Mouse (Mus musculus): ENCODE measurements around the gene Cntd1. TPM values are rescaled to one million over a fixed set of nuclear protein-coding genes. Genes with fewer than 3 reads are reported as not detected.
A peak's percentile ranks its signal among the peaks of the same experiment; 100 is the strongest.

Gene Cntd1
- polyA plus RNA-seq, 1 experiment from 2014 or later = 1.5 TPM

GRCm38 (mm10) chr11:101245071-101245470 lies 33.7 kb upstream of the Cntd1 start:
- no peak overlapping the region for H3K4me3 ChIP-seq
- H3K9me3 ChIP-seq (replicated peaks) = no peaks in the 10 kb centered on the region
- H3K9ac ChIP-seq = no peak overlapping the region; the same call in 1 of the 2 replicates
- ATAC-seq (ENCODE audit: low FRiP score) = no peak
- no peak overlapping the region for H3K27ac ChIP-seq
- 0 out of 2 replicates have a peak overlapping the region, but pooled peaks have one; percentile 84 for H3K4me2 ChIP-seq (replicated peaks)
- WGBS = 40% methylated on average over 4 of the region's 4 CpGs
- peaks cover 37% of the 10 kb centered on the region for H3K27me3 ChIP-seq
- H3K36me3 ChIP-seq = no peaks in the 10 kb centered on the region
- H3K4me1 ChIP-seq = peaks cover 7% of the 10 kb centered on the region; the same call in 1 of the 2 replicates

- ATAC-seq (ENCODE audit: low FRiP score) = peak; percentile 69
- under 1% methylated on average over 63 of the region's 63 CpGs for WGBS
- H3K4me2 ChIP-seq (replicated peaks) = peak within 1 kb of the TSS; percentile 84
- H3K4me1 ChIP-seq = peaks cover 7% of the 10 kb centered on the region; the same call in 1 of the 2 replicates
- peak within 1 kb of the TSS; percentile 40; the same call in 1 of the 2 replicates for H3K27ac ChIP-seq
- peaks cover 37% of the 10 kb centered on the region for H3K27me3 ChIP-seq
- peak within 1 kb of the TSS; percentile 57 for H3K4me3 ChIP-seq
- no peaks in the 10 kb centered on the region for H3K9me3 ChIP-seq (replicated peaks)
- no peaks in the 10 kb centered on the region for H3K36me3 ChIP-seq
- peak within 1 kb of the TSS; percentile 77 for H3K9ac ChIP-seq
These were observed 32.7 kb upstream of the Cntd1 start, which contains the start of gene Ramp2 for GRCm38 (mm10) chr11:101245855-101246701. Ramp2 (plus strand) TSS chr11:101246028.

DNA sequence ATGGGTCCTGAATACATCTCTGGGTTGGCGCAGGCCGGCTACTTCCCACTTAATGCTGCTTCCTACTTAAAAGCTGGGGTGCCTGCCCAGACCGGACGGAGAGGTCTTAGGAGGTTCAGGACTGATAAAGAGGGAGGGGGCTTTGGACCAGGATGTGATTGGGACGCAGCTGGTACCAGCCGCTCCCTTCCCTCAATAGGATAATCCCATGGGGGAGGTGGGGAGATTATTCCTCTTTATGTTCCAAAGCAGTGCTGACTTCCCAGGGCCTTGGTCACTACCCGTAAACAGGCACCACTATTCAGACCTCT lies 32.2 kb upstream of the Cntd1 start:
- peaks cover 37% of the 10 kb centered on the region for H3K27me3 ChIP-seq
- no peaks in the 10 kb centered on the region for H3K36me3 ChIP-seq
- peak overlapping the region; percentile 40; the same call in 1 of the 2 replicates for H3K27ac ChIP-seq
- H3K4me3 ChIP-seq = peak overlapping the region; percentile 57
- H3K4me1 ChIP-seq = peaks cover 7% of the 10 kb centered on the region; the same call in 1 of the 2 replicates
- H3K9me3 ChIP-seq (replicated peaks) = no peaks in the 10 kb centered on the region
- WGBS = 5% methylated on average over 7 of the region's 7 CpGs
- H3K9ac ChIP-seq = peak overlapping the region; percentile 77
- ATAC-seq (ENCODE audit: low FRiP score) = no peak; the same call in 1 of the 2 replicates
- H3K4me2 ChIP-seq (replicated peaks) = peak overlapping the region; percentile 84

DNA sequence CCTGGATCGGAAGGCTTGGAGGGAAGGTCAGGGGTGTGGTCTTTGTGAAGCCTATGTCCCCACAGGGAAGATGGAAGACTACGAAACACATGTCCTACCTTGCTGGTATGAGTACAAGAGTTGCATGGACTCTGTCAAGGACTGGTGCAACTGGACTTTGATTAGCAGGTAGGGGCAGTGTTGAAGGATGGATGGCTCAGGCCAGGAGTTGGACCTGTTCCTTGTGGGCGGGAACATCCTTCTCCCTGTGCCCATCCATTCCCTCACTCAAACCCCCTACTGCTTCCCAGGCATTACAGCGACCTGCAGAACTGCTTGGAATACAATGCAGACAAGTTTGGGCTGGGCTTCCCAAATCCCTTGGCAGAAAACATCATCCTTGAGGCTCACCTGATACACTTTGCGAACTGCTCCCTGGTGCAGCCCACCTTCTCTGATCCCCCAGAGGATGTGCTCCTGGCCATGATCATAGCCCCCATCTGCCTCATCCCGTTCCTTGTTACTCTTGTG lies 31.2 kb upstream of the Cntd1 start:
- H3K27ac ChIP-seq = no peak overlapping the region
- H3K9me3 ChIP-seq (replicated peaks) = no peaks in the 10 kb centered on the region
- no peak overlapping the region for H3K9ac ChIP-seq
- H3K4me3 ChIP-seq = peak overlapping the region; percentile 57; the same call in 1 of the 2 replicates
- peaks cover 9% of the 10 kb centered on the region for H3K4me1 ChIP-seq
- no peaks in the 10 kb centered on the region for H3K36me3 ChIP-seq
- H3K27me3 ChIP-seq = peaks cover 37% of the 10 kb centered on the region
- ATAC-seq (ENCODE audit: low FRiP score) = no peak
- H3K4me2 ChIP-seq (replicated peaks) = peak overlapping the region; percentile 84
- 84% methylated on average over 6 of the region's 6 CpGs for WGBS

- no peaks in the 10 kb centered on the region for H3K36me3 ChIP-seq
- H3K27ac ChIP-seq = no peak overlapping the region
- H3K4me1 ChIP-seq = peaks cover 15% of the 10 kb centered on the region
- H3K27me3 ChIP-seq = peaks cover 37% of the 10 kb centered on the region
- no peak for ATAC-seq (ENCODE audit: low FRiP score)
- no peaks in the 10 kb centered on the region for H3K9me3 ChIP-seq (replicated peaks)
- H3K4me2 ChIP-seq (replicated peaks) = 0 out of 2 replicates have a peak overlapping the region, but pooled peaks have one; percentile 6
- H3K4me3 ChIP-seq = no peak overlapping the region
- no peak overlapping the region for H3K9ac ChIP-seq
- 31% methylated on average over 14 of the region's 14 CpGs for WGBS
These were observed 30.4 kb upstream of the Cntd1 start for GRCm38 (mm10) chr11:101248258-101248994.

GRCm38 (mm10) chr11:101251031-101251430 lies 27.8 kb upstream of the Cntd1 start:
- Histone ChIP-seq H3K9me3 (replicated peaks) (no peaks in the 10 kb centered on the region), H3K4me1 (peaks cover 23% of the 10 kb centered on the region), H3K36me3 (0 out of 2 replicates have a peak, but pooled peaks cover 3% of the 10 kb centered on the region), H3K9ac (no peak overlapping the region), H3K4me3 (no peak overlapping the region), H3K27me3 (peaks cover 18% of the 10 kb centered on the region), H3K4me2 (replicated peaks) (no peak overlapping the region), H3K27ac (no peak overlapping the region)
- no peak for ATAC-seq (ENCODE audit: low FRiP score)
- WGBS = 83% methylated on average over 2 of the region's 2 CpGs

DNA sequence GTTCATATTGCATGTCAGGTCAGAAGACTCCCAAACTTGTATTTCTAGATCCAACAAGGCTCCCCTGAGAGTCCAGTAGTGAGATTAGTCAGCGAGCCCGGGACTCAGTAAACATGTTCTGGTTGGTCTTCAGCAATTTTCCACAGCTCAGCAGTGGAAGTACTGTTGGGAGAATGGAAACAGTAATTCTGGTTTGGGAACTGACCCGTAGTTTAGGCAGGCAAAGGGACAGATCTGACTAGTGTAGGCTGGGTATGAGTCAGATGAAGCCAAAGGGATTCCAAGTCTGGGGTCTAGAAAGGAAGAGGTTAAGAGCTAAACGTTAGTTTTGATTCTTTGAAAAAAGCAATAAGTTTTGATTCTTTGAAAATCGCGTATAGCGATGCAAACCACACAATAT lies 25.9 kb upstream of the Cntd1 start:
- 13% methylated on average over 7 of the region's 7 CpGs for WGBS
- H3K4me1 ChIP-seq = peaks cover 16% of the 10 kb centered on the region
- no peak for ATAC-seq (ENCODE audit: low FRiP score)
- H3K27ac ChIP-seq = peak overlapping the region; percentile 86; the same call in 1 of the 2 replicates
- H3K9me3 ChIP-seq (replicated peaks) = no peaks in the 10 kb centered on the region
- peak overlapping the region; percentile 79 for H3K4me3 ChIP-seq
- peak overlapping the region; percentile 86 for H3K9ac ChIP-seq
- H3K36me3 ChIP-seq = 0 out of 2 replicates have a peak, but pooled peaks cover 10% of the 10 kb centered on the region
- peaks cover 1% of the 10 kb centered on the region for H3K27me3 ChIP-seq
- H3K4me2 ChIP-seq (replicated peaks) = peak overlapping the region; percentile 94

DNA sequence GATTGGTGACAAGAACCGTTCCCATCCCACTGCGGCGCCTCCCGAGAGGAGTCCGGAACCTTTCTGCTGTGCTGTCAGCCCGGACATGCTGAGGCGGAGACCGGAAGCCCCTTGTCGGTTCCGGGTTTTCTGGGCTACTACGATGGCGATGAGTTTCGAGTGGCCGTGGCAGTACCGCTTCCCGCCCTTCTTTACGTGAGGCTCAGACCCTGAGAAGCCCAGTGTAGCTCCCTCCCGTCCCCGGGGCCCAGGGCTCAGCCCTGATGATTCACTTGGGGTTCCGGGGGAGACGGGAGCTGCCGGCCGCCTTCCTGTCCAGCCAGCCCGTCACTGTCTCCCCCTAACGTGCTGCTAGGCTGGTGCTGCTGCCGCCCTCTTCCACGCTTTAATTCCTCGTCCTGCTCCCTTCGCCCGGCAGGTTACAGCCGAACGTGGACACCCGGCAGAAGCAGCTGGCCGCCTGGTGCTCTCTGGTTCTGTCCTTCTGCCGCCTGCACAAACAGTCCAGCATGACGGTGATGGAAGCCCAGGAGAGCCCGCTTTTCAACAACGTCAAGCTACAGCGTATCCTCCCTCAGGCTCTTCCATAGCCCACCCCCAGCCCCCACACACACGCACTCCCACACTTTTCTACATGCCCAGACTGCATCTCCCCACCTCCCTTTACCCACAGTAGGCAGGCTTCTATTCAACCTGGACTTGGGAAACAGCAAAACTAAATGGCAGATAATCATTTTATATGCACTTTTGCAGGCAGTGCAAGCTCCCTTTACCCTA lies 25.0 kb upstream of the Cntd1 start, which contains the start of gene Vps25:
TSS of gene Vps25 (plus strand) at position 95 of the 777 bp plus-strand sequence.
- WGBS = under 1% methylated on average over 40 of the region's 40 CpGs
- Histone ChIP-seq H3K36me3 (peaks cover 15% of the 10 kb centered on the region; the same call in 1 of the 2 replicates), H3K4me2 (replicated peaks) (peak within 1 kb of the TSS; percentile 94), H3K9ac (peak within 1 kb of the TSS; percentile 86), H3K27ac (peak within 1 kb of the TSS; percentile 86), H3K27me3 (no peaks in the 10 kb centered on the region), H3K4me3 (peak within 1 kb of the TSS; percentile 79), H3K9me3 (replicated peaks) (no peaks in the 10 kb centered on the region), H3K4me1 (peaks cover 18% of the 10 kb centered on the region)
- peak; percentile 82 for ATAC-seq (ENCODE audit: low FRiP score)

- peaks cover 9% of the 10 kb centered on the region; the same call in 1 of the 2 replicates for H3K27me3 ChIP-seq
- no peak overlapping the region for H3K27ac ChIP-seq
- no peak overlapping the region for H3K4me2 ChIP-seq (replicated peaks)
- 88% methylated on average over 13 of the region's 13 CpGs for WGBS
- no peak overlapping the region for H3K9ac ChIP-seq
- peaks cover 41% of the 10 kb centered on the region for H3K4me1 ChIP-seq
- no peak overlapping the region for H3K4me3 ChIP-seq
- no peak for ATAC-seq (ENCODE audit: low FRiP score)
- H3K9me3 ChIP-seq (replicated peaks) = no peaks in the 10 kb centered on the region
- peaks cover 17% of the 10 kb centered on the region; the same call in 1 of the 2 replicates for H3K36me3 ChIP-seq
These were observed 22.7 kb upstream of the Cntd1 start for GRCm38 (mm10) chr11:101255826-101256775.

GRCm38 (mm10) chr11:101259261-101259712 lies 19.5 kb upstream of the Cntd1 start:
- Histone ChIP-seq H3K9ac (peak overlapping the region; percentile 9; the same call in 1 of the 2 replicates), H3K4me3 (0 out of 2 replicates have a peak overlapping the region, but pooled peaks have one; percentile 51), H3K27ac (peak overlapping the region; percentile 35), H3K4me2 (replicated peaks) (peak overlapping the region; percentile 96), H3K36me3 (peaks cover 17% of the 10 kb centered on the region; the same call in 1 of the 2 replicates), H3K27me3 (peaks cover 40% of the 10 kb centered on the region), H3K4me1 (peaks cover 52% of the 10 kb centered on the region), H3K9me3 (replicated peaks) (no peaks in the 10 kb centered on the region)
- 44% methylated on average over 6 of the region's 6 CpGs for WGBS
- no peak for ATAC-seq (ENCODE audit: low FRiP score)
